Mouse (Mus musculus) bone marrow, adult 2 months (tissue): ENCODE results near the gene Dlg2.

ENCODE experiments used
- CTCF ChIP-seq: fragments of 200-500 bp; IDR thresholded peaks from 2 replicates; pipeline ENCODE4 v1.5.1; 2011; ENCODE audit warnings: low read length, control low read depth; ENCODE audit not compliant: control insufficient read depth, insufficient read depth
- POLR2A ChIP-seq: fragments of 200-500 bp; IDR thresholded peaks from 2 replicates; pipeline ENCODE4 v1.6.1; 2011; ENCODE audit warnings: low read depth, mild to moderate bottlenecking, control low read depth, low read length, borderline replicate concordance; ENCODE audit not compliant: control insufficient read depth

DNA sequence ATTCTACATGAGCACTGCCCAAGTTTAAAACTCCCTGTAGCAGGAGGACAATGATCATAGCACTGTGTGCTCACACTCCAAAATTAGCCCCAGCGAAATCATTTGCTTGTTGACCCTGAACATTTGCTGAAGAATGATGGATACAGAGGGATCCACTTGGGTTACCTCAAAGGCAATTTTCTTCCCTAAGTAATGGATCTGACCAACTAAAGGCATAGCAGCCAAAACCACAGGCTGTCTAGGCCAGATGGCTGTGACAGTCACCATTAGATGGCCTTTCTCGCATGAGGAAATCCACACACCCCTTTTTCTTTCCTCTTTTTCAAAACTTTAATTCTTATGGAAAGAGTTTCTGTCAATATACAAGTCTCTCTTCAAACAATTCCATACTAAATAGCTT is 2003.3 kb downstream of the Dlg2 start:
- TF ChIP-seq POLR2A (no peak), CTCF (no peak)
